Mouse (Mus musculus): ENCODE measurements around the gene Gm10401. TPM values are rescaled to one million over a fixed set of nuclear protein-coding genes. Genes with fewer than 3 reads are reported as not detected.
"Not testable (repeated sequence)": the region's sequence is repeated elsewhere in the genome, so short reads cannot be mapped to it uniquely, and the experiment has no call there.

Gm10401 gene
- polyA plus RNA-seq, 1 experiment from 2014 or later = 40.9 TPM

- WGBS = 89% methylated on average over 5 of the region's 5 CpGs
- Histone ChIP-seq H3K27ac (no peak overlapping the region), H3K36me3 (ENCODE audit: poor library complexity, severe bottlenecking) (peaks cover 41% of the 10 kb centered on the region), H3K4me2 (no peak overlapping the region), H3K4me3 (no peak overlapping the region), H3K4me1 (no peaks in the 10 kb centered on the region), H3K27me3 (no peaks in the 10 kb centered on the region), H3K9ac (no peak overlapping the region), H3K9me3 (replicated peaks) (no peaks in the 10 kb centered on the region)
- ATAC-seq = no peak
Observed at GRCm38 (mm10) chr5:115081636-115082035, 16.5 kb downstream of the Gm10401 start.

GRCm38 (mm10) chr5:115076144-115076901, 21.8 kb downstream of the Gm10401 start:
- Histone ChIP-seq H3K27me3 (no peaks in the 10 kb centered on the region), H3K36me3 (ENCODE audit: poor library complexity, severe bottlenecking) (peaks cover 19% of the 10 kb centered on the region), H3K4me3 (no peak overlapping the region), H3K9me3 (replicated peaks) (no peaks in the 10 kb centered on the region), H3K9ac (no peak overlapping the region), H3K4me1 (peaks cover 8% of the 10 kb centered on the region), H3K4me2 (no peak overlapping the region), H3K27ac (no peak overlapping the region)
- WGBS = 59% methylated on average over 5 of the region's 5 CpGs
- no peak for ATAC-seq

GRCm38 (mm10) chr5:115074749-115075148, 23.3 kb downstream of the Gm10401 start:
- peaks cover 11% of the 10 kb centered on the region for H3K4me1 ChIP-seq
- H3K36me3 ChIP-seq (ENCODE audit: poor library complexity, severe bottlenecking) = peaks cover 19% of the 10 kb centered on the region
- no peak overlapping the region for H3K4me3 ChIP-seq
- no peak overlapping the region for H3K27ac ChIP-seq
- WGBS = 77% methylated on average over 4 of the region's 4 CpGs
- ATAC-seq = no peak
- H3K9ac ChIP-seq = no peak overlapping the region
- no peak overlapping the region for H3K4me2 ChIP-seq
- H3K9me3 ChIP-seq (replicated peaks) = no peaks in the 10 kb centered on the region
- no peaks in the 10 kb centered on the region for H3K27me3 ChIP-seq

GRCm38 (mm10) chr5:115073306-115073705, 24.8 kb downstream of the Gm10401 start:
- 83% methylated on average over 8 of the region's 8 CpGs for WGBS
- Histone ChIP-seq H3K4me1 (peaks cover 11% of the 10 kb centered on the region), H3K36me3 (ENCODE audit: poor library complexity, severe bottlenecking) (peaks cover 19% of the 10 kb centered on the region)
- H3K9me3 ChIP-seq (replicated peaks); H3K27me3 ChIP-seq; H3K4me2 ChIP-seq; H3K9ac ChIP-seq; H3K27ac ChIP-seq; H3K4me3 ChIP-seq; ATAC-seq: not testable (repeated sequence)

DNA sequence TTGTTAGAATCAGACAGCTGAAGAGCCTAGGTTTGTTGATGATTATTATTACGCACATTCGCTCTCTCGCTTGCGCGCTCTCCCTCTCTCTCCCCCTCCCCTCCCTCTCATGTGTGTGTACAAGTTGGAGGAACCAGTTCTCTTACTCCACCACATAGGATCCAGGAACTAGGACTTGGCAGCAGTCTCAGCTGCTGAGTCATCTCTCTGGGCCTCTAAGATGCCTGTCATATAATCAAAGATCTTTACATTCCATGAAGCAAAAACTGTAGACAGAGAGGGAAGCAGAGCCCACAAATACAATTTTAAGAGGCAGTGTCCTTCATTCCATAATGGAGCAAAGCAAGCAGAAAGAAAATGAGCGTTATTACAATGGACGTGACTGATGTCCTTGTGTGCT, 26.0 kb downstream of the Gm10401 start:
- Histone ChIP-seq H3K27ac (no peak overlapping the region), H3K36me3 (ENCODE audit: poor library complexity, severe bottlenecking) (peaks cover 19% of the 10 kb centered on the region), H3K9me3 (replicated peaks) (no peaks in the 10 kb centered on the region), H3K4me3 (no peak overlapping the region), H3K4me2 (no peak overlapping the region), H3K9ac (no peak overlapping the region), H3K4me1 (peaks cover 11% of the 10 kb centered on the region), H3K27me3 (no peaks in the 10 kb centered on the region)
- 85% methylated on average over 7 of the region's 7 CpGs for WGBS
- ATAC-seq = no peak

DNA sequence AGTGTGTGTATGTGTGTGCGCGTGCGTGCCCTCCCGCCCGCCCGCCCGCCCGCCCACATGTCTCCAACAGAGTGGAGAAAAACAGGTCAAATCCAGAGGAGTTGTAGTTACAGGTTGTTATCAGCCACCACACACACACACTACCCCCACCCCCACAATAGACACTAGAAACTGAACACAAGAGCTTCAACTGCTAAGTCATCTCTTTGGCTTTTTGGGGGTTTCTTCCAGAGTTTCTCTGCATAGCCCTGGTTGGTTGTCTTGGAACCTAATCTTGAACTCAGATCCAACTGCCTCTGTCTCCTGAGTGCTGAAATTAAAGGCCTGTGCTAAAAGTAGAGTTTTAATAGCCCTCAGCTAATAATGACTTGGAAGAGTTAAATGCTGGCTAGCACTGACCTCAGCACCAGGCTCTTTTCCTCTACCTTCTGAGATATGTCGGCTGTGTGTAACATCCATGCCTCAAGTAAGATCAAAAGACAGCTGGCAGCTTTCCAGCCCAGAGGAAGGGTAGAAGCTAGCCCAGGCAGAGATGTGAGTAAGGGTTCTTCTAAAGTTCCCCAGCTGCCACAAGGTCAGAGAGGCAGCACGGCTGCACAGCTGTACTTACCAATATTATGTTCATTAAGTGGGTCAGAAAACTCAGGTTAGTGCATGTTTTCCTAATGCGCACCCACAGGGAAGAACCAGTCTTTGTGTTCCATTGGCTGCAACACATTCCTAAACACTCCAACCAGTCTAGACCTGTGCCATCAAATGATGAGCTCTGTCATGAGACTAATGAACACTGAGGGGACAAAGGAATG, 26.8 kb downstream of the Gm10401 start:
- H3K9ac ChIP-seq = no peak overlapping the region

DNA sequence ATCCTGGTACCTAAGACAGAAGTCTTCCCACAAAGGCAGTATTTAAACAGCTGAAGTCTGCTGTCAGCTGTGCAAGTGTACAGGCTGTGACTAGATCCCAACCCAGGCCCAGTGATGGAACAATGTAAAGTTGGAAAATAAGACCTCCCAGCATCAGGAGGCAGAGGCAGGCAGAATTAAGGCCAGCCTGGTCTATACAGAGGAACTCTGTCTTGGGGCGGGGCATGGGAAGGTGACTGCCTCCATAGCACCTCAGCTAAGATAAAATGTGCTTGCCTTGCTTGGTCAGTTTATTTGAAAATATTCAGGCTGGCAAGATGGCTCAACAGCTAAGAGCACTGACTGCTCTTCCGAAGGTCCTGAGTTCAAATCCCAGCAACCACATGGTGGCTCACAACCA, 27.6 kb downstream of the Gm10401 start:
- no peak overlapping the region for H3K4me3 ChIP-seq
- no peaks in the 10 kb centered on the region for H3K27me3 ChIP-seq
- peaks cover 13% of the 10 kb centered on the region for H3K36me3 ChIP-seq (ENCODE audit: poor library complexity, severe bottlenecking)
- 100% methylated on average over 2 of the region's 2 CpGs for WGBS
- no peaks in the 10 kb centered on the region for H3K9me3 ChIP-seq (replicated peaks)
- ATAC-seq = no peak
- no peak overlapping the region for H3K27ac ChIP-seq
- H3K4me2 ChIP-seq = no peak overlapping the region
- H3K4me1 ChIP-seq = peaks cover 11% of the 10 kb centered on the region
- no peak overlapping the region for H3K9ac ChIP-seq

More for the DNA sequence above, 26.8 kb downstream of the Gm10401 start:
- no peak for ATAC-seq
- peaks cover 11% of the 10 kb centered on the region for H3K4me1 ChIP-seq
- WGBS = 86% methylated on average over 11 of the region's 11 CpGs
- H3K36me3 ChIP-seq (ENCODE audit: poor library complexity, severe bottlenecking) = peaks cover 19% of the 10 kb centered on the region
- no peak overlapping the region for H3K27ac ChIP-seq
- no peaks in the 10 kb centered on the region for H3K27me3 ChIP-seq
- no peak overlapping the region for H3K4me3 ChIP-seq
- H3K9me3 ChIP-seq (replicated peaks) = no peaks in the 10 kb centered on the region
- H3K4me2 ChIP-seq = no peak overlapping the region

DNA sequence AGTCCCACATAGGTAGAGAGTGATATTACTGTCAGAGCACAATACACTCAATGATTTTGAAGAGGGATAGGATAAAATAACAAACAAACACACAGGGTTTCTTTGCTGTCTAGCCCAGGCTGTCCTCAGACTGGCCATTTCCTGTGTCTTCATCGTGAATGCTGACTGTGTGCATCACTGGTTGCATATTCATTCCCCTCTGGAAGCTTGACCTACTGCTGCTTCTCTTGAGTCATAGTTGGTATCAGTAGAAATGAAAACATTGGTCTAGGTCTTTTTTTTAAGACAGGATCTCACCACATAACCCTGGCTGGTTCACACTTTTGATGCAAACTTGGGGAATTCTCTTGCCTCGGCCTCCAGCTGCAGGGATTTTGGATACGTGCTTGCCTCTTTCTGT, 28.5 kb downstream of the Gm10401 start:
- Histone ChIP-seq H3K4me3 (no peak overlapping the region), H3K4me1 (peaks cover 11% of the 10 kb centered on the region), H3K4me2 (no peak overlapping the region), H3K27ac (no peak overlapping the region), H3K36me3 (ENCODE audit: poor library complexity, severe bottlenecking) (peaks cover 5% of the 10 kb centered on the region), H3K27me3 (no peaks in the 10 kb centered on the region), H3K9me3 (replicated peaks) (no peaks in the 10 kb centered on the region), H3K9ac (no peak overlapping the region)
- 92% methylated on average over 3 of the region's 3 CpGs for WGBS
- ATAC-seq = no peak

DNA sequence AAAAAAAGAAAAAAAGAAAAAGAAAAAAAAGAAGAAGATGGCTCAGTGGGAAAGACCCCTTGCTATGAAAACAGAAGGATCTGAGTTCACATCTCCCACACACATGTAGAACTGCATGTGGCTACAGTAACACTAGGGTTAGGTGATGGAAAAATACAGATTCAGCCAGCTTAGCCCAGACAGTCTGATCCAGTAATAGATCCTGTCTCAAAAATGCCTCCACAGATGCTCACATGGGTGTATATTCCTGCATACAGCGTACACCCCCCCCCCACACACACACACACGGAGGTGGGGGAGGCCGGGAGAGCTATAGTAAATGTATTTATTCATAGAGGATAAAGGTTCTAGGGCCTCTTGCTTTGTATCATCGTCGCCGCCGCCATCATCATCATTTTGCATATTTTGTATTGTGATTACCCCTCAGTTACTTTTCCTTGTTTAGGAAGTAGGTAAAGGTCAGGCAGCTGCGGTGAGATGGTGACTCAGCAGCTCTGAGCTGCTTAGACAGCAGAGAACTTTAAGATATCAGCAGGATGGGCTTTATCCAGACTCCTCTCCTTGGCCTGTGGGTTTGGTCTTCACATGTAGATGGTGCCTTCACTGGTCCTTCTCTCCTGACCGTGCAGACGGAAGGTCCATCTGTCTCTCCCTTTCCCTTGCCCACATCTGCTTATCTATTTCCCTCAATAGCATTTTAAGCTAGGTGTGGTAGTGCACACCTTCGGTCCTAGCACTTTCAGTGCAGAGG, 29.2 kb downstream of the Gm10401 start:
- no peak for ATAC-seq
- no peaks in the 10 kb centered on the region for H3K27me3 ChIP-seq
- no peak overlapping the region for H3K4me2 ChIP-seq
- H3K27ac ChIP-seq = no peak overlapping the region
- H3K9ac ChIP-seq = no peak overlapping the region
- H3K4me1 ChIP-seq = peaks cover 11% of the 10 kb centered on the region
- H3K9me3 ChIP-seq (replicated peaks) = no peaks in the 10 kb centered on the region
- no peak overlapping the region for H3K4me3 ChIP-seq
- WGBS = 89% methylated on average over 11 of the region's 11 CpGs
- peaks cover 9% of the 10 kb centered on the region for H3K36me3 ChIP-seq (ENCODE audit: poor library complexity, severe bottlenecking)

GRCm38 (mm10) chr5:115066245-115066644, 31.9 kb downstream of the Gm10401 start:
- Histone ChIP-seq H3K4me2 (no peak overlapping the region), H3K4me1 (peaks cover 2% of the 10 kb centered on the region), H3K4me3 (no peak overlapping the region), H3K36me3 (ENCODE audit: poor library complexity, severe bottlenecking) (peaks cover 24% of the 10 kb centered on the region), H3K27me3 (no peaks in the 10 kb centered on the region), H3K9me3 (replicated peaks) (no peaks in the 10 kb centered on the region), H3K9ac (no peak overlapping the region), H3K27ac (no peak overlapping the region)
- WGBS = 78% methylated on average over 4 of the region's 4 CpGs
- no peak for ATAC-seq

GRCm38 (mm10) chr5:115063391-115063790, 34.7 kb downstream of the Gm10401 start:
- Histone ChIP-seq H3K27me3 (no peaks in the 10 kb centered on the region), H3K27ac (no peak overlapping the region), H3K9ac (no peak overlapping the region), H3K4me1 (no peaks in the 10 kb centered on the region), H3K4me3 (no peak overlapping the region), H3K4me2 (no peak overlapping the region), H3K36me3 (ENCODE audit: poor library complexity, severe bottlenecking) (peaks cover 24% of the 10 kb centered on the region), H3K9me3 (replicated peaks) (no peaks in the 10 kb centered on the region)
- 87% methylated on average over 7 of the region's 7 CpGs for WGBS
- no peak for ATAC-seq

- H3K36me3 ChIP-seq (ENCODE audit: poor library complexity, severe bottlenecking) = peaks cover 24% of the 10 kb centered on the region
- H3K4me2 ChIP-seq = no peak overlapping the region
- no peaks in the 10 kb centered on the region for H3K4me1 ChIP-seq
- no peak for ATAC-seq
- no peak overlapping the region for H3K4me3 ChIP-seq
- H3K9ac ChIP-seq = no peak overlapping the region
- no peaks in the 10 kb centered on the region for H3K27me3 ChIP-seq
- 81% methylated on average over 1 of the region's 1 CpGs for WGBS
- no peaks in the 10 kb centered on the region for H3K9me3 ChIP-seq (replicated peaks)
- H3K27ac ChIP-seq = no peak overlapping the region
Observed at GRCm38 (mm10) chr5:115062566-115062965, 35.5 kb downstream of the Gm10401 start.

Data from forebrain, embryonic 13.5 days (tissue).